Mouse (Mus musculus) mature B cell (primary cell): ENCODE data around the gene Esp36.
"Not testable (repeated sequence)": the region's sequence is repeated elsewhere in the genome, so short reads cannot be mapped to it uniquely, and the experiment has no call there.

Experiments used
- in situ Hi-C: fragments of 300-500 bp; cut with MboI; formaldehyde crosslinking; loops from 2 replicates; pipeline ENCODE4 v1.14.3; 2019

The Esp36 gene

GRCm38 (mm10) chr17:38420085-38420484, at the start of gene Esp36:
Gene Esp36, minus strand, starts transcription at chr17:38420185.
- in situ Hi-C loops: no loop called here

- in situ Hi-C loops: not testable (repeated sequence)
Observed at GRCm38 (mm10) chr17:38456206-38456605, 36.2 kb upstream of the Esp36 start.

GRCm38 (mm10) chr17:38450688-38451087, 30.7 kb upstream of the Esp36 start:
- in situ Hi-C loops: no loop called here

DNA sequence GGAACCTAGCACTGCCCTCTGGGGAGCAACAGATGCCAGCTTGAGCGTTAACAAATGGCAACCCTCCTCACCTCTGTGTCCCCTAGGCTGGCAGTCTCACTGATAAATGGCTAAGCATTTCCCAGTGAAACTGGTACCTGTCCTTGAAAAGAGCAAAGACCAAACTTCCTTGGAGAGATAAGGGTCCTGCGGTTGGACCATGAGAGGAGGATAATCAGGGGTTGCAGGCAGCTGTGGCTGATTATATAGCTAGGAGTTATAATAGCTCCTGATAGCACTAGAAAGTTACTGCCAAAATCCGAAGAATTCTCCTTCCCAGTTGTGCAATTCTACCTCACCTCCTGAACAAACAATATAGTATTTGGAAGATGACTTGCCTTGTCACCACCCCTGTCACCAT, 13.8 kb downstream of the Esp36 start:
- in situ Hi-C loops: no loop called here

DNA sequence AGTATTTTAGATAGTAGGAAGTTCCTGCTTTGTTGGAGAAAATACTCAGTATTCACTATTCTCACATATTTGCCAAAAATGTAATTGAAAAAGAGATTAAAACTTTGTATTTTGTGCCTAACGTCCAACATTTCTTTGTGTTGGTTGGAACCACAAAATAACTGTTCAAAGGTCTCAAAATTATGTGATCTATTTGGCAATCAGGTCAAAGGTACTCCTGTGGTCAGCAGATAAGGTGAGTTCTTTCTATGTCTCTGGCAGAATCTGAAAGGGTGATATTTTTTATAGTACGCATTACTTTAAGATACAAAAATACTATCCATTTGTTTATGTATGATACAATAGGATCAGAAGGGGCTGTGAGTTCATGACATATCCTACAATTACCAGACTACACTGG, 28.2 kb downstream of the Esp36 start:
- in situ Hi-C loops: no loop called here
